Mouse (Mus musculus): ENCODE results near the gene Tnfrsf18.
A peak's percentile ranks its signal among the peaks of the same experiment; 100 is the strongest.

Gene Tnfrsf18

GRCm38 (mm10) chr4:156026013-156026412 is at the start of gene Tnfrsf18:
TSS of gene Tnfrsf18 (plus strand) at chr4:156026164.
- no peak for DNase-seq (ENCODE audit: low read depth, low spot score)

DNA sequence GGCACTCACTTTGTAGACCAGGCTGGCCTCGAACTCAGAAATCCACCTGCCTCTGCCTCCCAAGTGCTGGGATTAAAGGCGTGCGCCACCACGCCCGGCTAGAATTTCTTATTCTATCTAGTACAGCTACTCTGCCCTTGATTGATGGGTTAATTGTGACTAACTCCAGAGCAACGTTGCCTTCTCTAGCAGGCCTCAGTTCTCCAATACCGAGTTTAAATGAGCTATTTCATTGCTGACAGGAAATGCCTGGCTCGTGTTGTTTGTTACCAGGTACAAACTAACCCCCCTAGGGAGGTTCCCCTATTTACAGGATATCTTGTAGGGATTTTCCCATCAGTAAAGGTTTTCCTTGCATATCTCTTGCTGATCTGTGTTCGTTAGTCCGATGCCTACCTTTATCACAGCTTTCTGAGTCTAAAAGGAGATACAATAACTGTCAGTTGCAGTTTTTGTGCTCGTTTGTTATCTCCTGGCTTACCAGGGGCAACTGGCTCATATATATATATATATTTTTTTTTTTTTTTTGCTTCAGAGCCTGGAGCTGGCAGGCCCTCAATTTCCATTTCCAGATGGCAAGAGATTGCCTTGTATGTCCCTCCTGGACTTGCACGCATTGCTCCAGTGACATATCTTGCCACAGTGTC is 44.4 kb upstream of the Tnfrsf18 start:
- no peak for DNase-seq (ENCODE audit: low read depth, low spot score)

- peak; percentile 71 for DNase-seq (ENCODE audit: low read depth, low spot score)
Measured at GRCm38 (mm10) chr4:155983788-155984187, 42.2 kb upstream of the Tnfrsf18 start.

DNA sequence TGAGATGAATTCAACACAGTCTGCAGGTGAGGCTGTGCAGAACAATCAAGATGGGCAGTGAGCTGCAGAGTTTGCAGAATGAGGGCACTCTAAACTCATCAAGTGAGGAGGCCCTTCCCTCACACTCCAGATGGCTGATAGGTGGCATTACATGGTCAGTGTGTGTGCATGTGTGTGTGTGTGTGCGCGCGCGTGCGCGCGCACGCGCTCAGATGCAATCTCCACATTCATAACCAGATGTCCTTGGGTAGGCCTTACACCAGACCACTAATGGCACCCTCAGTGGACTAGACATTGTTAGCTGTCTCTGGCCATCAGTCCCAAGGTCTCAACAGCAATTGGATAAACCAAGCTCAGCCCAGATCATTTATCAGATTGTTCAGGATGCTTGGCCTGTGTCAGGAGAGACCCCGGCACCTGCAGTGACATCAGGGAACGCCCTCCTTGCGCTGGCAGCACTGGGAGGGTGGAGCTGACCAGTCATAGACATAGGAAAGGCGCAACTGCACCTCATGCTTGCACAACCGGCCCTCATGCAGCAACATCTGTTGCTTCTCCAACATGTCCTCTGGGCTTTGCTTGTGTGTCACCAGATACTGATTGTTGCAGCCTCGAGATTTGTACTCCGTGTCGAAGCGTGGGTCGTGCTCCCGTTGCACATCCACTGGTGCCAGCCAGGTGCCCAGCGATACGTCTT is 34.6 kb upstream of the Tnfrsf18 start:
- DNase-seq (ENCODE audit: low read depth, low spot score), result peak; percentile 52

DNA sequence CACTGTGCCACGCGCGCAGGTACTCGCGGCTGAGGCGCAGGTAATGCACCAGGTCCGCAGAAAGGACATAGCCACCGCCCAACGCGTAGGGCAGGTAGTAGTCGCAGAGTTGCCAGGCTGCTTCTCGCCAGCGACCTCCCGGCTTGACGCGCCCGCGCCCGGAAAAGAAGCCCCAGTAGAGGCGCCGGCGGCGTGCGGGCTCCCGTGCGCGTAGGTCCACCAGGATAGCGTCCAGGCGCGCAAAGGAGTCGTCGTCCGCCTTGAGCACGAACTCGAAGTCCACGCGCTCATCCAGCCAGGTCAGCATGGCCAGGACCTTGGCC is 34.1 kb upstream of the Tnfrsf18 start:
- no peak for DNase-seq (ENCODE audit: low read depth, low spot score)

GRCm38 (mm10) chr4:155992241-155992905 is 33.6 kb upstream of the Tnfrsf18 start, which contains the start of the genes B3galt6 and Sdf4:
TSS of gene B3galt6 (minus strand) at chr4:155992649.
TSS of gene Sdf4 (plus strand) at chr4:155992872.
- DNase-seq (ENCODE audit: low read depth, low spot score), result peak; percentile 91

DNA sequence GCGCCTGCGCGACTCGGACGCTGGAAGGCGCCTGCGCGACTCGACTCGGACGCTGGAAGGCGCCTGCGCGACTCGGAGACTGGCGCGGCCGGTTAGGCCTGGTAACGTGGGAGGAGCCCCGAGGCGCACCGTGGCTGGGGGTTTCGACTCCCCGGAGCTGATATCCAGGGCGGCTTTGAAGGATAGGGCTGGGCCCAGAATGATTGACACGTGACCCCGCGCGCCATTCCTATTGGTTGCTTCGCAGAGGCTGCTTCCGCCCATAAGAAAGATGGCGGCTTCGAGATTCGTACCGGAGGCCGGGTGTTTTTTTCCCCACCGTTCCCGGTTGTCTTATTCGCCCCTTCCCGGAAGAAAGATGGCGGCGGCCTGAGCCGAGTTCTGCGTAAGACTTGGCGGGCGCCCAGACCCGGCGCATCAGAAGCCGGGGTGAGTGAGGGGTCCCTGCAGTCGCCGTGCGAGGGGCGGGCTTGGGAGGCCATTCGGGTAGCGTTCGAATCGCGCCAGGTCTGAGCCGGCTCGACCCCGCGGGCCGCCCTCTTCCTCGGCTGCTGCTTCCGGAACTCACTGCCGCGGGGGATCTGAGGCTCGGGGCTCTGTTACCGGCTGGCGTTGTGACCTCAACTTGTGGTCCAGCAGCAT is 32.9 kb upstream of the Tnfrsf18 start:
- DNase-seq (ENCODE audit: low read depth, low spot score), result peak; percentile 96

DNA sequence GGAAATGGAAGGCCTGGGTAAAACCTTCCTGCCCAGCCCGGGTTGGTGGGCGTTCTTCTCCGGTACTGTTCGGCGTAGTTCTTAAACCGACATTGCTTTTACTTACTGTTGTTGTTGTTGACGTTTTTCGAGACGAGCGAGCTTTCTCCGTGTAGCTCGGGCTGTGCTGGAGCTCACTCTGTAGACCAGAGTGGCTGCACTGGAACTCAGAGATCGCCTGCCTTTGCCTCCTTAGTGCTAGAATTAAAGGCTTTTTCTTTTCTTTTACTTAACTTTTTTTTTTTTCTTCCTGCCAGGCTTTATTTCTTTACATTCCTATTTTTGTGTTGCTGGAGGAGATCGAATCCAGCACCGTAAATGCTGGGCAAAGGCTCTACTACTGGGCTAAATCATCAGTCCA is 32.4 kb upstream of the Tnfrsf18 start:
- no peak for DNase-seq (ENCODE audit: low read depth, low spot score)

DNA sequence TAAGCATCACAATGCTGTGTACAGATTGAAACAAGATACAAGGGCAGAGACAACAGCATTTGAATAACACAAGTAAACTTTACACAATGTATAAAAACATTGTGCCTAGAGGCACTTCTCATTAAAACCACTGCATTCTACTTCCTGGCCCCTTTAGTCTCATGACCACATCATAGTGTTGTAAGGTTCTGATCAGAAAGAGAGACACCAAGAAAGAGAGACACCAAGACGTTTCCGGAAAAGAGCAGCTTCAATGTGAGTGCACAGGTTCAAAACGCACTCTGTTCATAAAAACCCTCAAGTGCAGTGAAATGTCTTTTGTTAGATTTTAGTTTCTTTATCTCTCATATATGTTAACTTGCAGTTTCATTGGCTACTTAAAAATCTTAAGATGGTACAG is 21.9 kb upstream of the Tnfrsf18 start:
- DNase-seq (ENCODE audit: low read depth, low spot score), result no peak

DNA sequence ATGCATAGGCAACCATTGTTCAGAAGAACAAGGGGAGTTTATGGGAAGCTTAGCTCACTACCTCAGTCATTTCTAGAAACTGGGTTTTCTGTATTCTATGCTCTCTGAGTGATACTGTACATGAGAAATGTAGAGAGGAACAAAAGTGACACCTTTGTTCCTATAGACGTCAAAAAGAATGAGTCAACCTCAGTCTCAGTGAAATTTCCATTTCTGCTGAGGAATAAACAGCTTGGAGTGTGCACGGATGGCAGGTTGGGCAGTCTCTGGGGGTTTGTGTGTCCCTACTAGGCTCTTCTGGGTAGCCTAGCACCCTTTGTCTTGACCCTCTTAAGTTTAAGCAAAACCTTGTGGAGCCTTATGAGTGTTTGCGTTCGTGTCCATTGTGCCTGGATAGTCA is 17.6 kb upstream of the Tnfrsf18 start:
- DNase-seq (ENCODE audit: low read depth, low spot score), result no peak

- DNase-seq (ENCODE audit: low read depth, low spot score), result no peak
Measured at GRCm38 (mm10) chr4:156013637-156014036, 12.3 kb upstream of the Tnfrsf18 start, which contains the start of gene Tnfrsf4. TSS of gene Tnfrsf4 (plus strand) at chr4:156013843.

DNA sequence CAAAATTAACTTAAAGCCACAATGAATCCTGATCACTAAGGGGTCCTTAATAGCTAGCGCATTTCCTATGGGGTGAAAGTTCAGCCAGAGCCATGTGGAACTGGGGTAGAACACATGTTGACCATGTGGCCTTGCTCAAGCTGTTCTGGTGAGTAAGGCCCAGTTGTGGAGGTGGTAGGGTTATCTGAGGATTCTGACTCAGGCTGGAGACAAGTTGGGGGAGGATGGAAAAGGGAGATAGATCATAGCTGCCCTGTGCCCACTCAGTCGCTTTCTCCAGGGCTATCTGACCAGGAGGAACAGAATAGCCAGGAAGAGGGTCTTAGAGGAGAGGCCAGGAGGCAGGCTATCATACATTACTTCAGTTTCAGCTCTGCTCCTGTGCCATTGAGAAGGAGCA is 11.5 kb upstream of the Tnfrsf18 start:
- DNase-seq (ENCODE audit: low read depth, low spot score), result no peak

GRCm38 (mm10) chr4:156019771-156020170 is 6.2 kb upstream of the Tnfrsf18 start:
- no peak for DNase-seq (ENCODE audit: low read depth, low spot score)

GRCm38 (mm10) chr4:156021381-156021780 is 4.6 kb upstream of the Tnfrsf18 start:
- no peak for DNase-seq (ENCODE audit: low read depth, low spot score)

- DNase-seq (ENCODE audit: low read depth, low spot score), result no peak
Measured at GRCm38 (mm10) chr4:156021942-156022419, 4.0 kb upstream of the Tnfrsf18 start.

GRCm38 (mm10) chr4:156023520-156023919 is 2.4 kb upstream of the Tnfrsf18 start:
- DNase-seq (ENCODE audit: low read depth, low spot score), result no peak

DNA sequence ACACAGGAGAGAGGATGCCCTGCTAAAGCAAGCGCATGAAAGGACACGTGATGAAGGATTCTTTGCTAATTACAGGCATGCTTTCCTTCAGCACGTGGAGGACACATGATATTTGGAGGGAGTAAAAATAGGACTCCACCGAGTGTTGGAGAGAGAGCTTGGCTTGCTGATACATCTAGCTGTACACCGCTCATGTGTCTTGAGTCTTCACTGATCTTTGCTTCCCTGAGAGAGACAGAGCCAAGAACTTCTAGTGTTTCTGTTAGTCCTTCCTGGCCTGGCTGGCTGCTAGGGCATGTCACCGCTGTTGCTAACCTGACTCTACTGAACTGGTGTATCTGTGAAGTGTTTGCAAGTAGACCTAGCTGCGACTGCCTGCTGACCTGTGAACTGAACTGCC is 1.8 kb upstream of the Tnfrsf18 start:
- DNase-seq (ENCODE audit: low read depth, low spot score), result no peak

DNA sequence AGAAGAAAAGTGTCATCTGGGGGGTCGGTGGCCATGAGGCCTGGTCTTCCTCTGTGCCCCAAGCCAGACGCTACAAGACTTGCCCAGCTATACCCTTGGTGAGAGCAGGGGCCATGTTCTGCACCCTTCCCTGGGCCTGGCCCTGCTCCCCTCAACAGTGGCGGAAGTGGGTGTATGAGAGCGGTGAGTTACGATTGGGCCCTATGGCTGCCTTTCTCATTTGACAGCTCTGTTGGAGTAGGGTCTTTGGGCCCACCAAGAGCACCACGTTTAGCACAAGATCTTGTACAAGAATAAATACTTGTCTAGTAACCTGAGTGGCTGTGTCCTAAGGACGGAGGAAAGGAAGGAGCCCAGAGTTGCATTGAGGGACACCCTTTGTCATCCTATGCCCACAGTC is 2.6 kb downstream of the Tnfrsf18 start:
- no peak for DNase-seq (ENCODE audit: low read depth, low spot score)

DNA sequence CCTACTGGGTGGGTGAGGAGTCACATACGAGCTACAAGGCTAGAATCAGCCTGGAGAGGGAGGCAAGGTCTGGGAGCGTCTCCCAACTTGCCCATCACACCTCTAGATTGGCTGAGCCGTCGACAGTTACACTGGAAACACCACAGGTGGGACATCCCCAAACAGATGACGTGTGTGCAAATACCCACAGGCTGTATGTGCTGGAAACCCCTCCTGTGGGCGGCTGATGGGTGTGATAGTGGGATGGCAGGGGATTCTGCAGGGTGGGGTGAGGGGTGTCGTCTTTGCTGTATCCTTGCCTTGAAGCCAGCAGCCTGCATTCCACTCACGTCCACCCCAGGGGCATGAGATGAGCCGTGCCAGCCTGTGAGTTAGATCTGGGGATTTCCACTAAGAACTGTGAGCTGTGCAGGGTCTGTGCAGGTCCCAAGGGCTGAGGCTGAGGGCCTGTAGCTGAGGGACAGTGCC is 4.7 kb downstream of the Tnfrsf18 start:
- DNase-seq (ENCODE audit: low read depth, low spot score), result no peak

- DNase-seq (ENCODE audit: low read depth, low spot score), result no peak
Measured at GRCm38 (mm10) chr4:156031255-156031592, 5.3 kb downstream of the Tnfrsf18 start.

- DNase-seq (ENCODE audit: low read depth, low spot score), result peak; percentile 93
Measured at GRCm38 (mm10) chr4:156031593-156032391, 5.8 kb downstream of the Tnfrsf18 start.

Measured in ZHBTc4 (cell line).